Mouse (Mus musculus) ZHBTc4 (cell line): Measurements from ENCODE around the gene Wdsub1.
"Not testable (repeated sequence)": the region's sequence is repeated elsewhere in the genome, so short reads cannot be mapped to it uniquely, and the experiment has no call there.

Experiments used
- DNase-seq: peaks from one replicate; pipeline ENCODE4 v3.0.0-alpha.2; 2011; ENCODE audit warnings: low read depth, low spot score

Wdsub1 gene

DNA sequence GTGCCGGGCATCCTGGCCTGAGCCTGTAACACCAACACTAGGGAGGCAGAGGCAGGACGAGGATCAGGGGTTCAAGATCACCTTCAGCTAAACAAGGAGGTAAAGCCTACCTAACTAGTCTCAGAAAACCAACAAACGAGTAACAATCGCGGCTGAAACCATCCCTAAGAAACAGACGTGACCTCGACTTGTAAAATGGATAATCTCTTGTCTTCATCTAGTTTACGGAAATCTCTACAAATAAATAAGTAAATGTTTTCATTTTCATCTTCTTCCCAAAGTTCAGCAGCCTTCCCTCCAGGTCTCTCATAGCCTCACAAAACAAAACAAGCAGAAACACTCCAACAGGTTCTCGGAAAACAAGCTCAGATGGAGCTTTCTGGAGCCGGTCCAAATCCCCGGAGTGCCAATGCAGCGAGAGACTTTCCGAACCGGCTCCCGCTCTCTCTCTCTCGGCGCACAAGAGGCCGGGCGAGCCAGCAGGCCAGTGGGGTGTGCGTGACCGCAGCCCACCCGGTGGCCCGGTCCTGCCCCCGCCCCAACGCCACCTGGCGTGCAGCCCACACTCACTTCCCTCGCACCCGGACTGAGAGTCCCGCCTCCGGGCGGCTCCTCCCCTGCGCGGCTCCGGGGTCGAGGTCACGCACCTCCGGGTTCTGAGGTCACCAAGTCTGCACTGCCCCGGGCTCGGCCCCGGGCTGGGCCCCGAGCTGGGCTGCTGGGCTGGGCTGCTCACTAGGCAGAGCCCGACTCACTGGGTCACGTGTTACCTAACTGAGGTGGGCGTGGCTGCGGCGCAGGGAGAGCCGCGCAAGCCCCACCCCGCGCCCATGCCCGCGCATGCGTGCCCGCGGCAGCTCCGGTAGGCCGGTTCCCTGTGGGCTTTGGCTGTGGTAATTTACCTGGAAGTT, at the start of gene Wdsub1:
TSS of gene Wdsub1 (minus strand) at position 761 of the 911 bp plus-strand sequence.
- DNase-seq, result peak; percentile 96

GRCm38 (mm10) chr2:59913610-59914009, 31.2 kb upstream of the Wdsub1 start:
- no peak for DNase-seq

- DNase-seq, result no peak
These were observed 25.7 kb upstream of the Wdsub1 start for GRCm38 (mm10) chr2:59908048-59908447.

GRCm38 (mm10) chr2:59904007-59904406, 21.6 kb upstream of the Wdsub1 start:
- DNase-seq, result no peak

DNA sequence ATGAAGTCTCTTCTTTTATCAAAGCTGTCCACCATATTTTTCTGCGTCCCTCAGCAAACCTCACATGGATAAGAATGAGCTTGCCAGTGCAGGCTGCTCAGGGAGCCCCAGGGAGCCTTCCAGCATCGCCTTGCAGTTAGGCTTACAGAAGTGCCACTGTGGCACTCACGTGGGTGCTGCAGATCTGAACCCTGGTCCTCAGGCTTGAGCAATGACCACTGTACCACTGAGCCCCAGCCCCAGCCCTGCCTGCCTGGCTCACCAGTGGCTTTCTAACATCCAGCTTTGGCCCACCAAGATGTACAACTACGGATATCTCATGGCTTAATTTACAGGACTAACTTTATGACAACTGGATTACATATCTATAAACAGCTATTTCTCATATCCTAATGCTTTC, 16.3 kb upstream of the Wdsub1 start:
- no peak for DNase-seq

DNA sequence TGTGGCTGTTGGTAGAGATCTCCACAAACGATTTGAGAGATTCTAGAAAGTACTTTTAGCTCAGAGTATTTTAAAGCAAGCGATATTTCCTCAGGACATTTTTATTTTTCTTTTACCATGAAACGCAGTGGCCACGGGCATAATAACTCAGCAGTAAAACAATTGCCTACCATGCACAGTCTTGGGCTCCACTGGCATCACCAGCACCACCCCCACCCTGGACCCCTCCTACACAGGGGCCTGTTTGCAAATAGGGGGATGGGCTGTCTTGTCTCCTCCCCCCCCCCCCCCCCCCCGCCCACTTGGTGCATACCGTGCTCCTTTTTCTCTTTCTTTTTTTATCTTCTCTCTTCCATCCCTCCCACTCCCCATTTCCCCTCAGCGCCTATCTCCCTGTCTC, 15.7 kb upstream of the Wdsub1 start:
- DNase-seq, result no peak

- no peak for DNase-seq
These were observed 14.4 kb upstream of the Wdsub1 start for GRCm38 (mm10) chr2:59896837-59897236.

- DNase-seq, result no peak
These were observed 14.0 kb upstream of the Wdsub1 start for GRCm38 (mm10) chr2:59896400-59896799.

DNA sequence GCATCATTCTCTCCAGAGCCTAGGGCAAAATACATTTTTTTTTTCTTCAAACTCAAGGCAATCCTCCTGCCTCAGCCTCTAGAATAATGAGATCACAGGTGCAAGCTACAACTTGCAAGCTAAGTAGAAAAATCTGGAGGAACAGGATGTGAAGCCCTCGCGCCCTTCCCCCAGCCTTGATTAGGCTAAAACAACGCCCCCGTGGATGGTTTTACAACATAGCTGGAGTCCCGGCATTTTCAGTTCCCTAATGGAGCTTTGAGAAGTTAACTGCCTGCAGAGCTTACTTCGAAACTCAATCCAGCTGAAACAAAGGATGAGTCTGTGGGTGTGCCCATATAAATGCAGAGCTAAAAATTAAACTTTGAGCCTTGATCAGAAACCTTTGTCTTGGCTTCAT, 7.3 kb upstream of the Wdsub1 start:
- no peak for DNase-seq

GRCm38 (mm10) chr2:59882742-59883281, 421 bp upstream of the Wdsub1 start:
- DNase-seq, result no peak

DNA sequence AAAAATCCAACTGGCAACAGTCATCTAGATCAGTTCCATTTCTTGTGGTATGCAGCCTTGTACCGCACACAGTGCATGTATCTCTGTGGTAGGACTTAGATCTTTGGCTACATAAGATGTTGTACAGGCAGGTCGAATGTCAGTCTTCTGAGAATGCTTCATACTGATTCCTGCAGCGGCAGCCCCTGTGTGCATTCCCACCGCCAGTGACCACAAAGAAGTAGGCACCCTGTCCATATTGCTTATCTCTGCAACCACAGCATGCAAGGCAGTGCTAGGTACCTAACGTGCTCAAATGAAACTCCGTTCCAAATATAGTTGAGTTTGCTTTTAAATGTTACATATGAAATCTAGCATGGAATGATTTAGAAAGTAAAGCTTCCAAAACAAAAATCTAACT, 987 bp downstream of the Wdsub1 start:
- no peak for DNase-seq

DNA sequence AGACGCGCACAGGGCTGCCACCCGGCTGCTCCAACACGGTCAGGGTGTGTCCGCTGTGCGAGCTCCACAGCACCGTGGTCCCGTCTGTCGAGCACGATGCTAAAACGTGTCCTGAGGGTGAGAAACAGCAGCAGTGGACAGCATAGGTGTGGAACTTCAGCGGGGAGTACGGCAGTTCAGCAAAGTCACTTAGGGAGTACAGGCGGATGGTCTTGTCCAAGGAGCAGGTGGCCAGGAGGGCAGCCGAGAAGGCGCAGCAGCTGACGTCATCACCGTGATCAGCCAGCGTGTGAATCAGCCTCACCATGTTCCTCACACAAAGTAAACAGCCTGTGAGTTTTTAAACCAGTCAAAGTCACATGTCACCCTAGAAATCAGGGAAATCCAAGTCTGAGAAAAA, 4.2 kb downstream of the Wdsub1 start:
- peak; percentile 57 for DNase-seq

GRCm38 (mm10) chr2:59877335-59877734, 5.1 kb downstream of the Wdsub1 start:
- DNase-seq, result no peak

- no peak for DNase-seq
These were observed 5.9 kb downstream of the Wdsub1 start for GRCm38 (mm10) chr2:59876482-59876881.

DNA sequence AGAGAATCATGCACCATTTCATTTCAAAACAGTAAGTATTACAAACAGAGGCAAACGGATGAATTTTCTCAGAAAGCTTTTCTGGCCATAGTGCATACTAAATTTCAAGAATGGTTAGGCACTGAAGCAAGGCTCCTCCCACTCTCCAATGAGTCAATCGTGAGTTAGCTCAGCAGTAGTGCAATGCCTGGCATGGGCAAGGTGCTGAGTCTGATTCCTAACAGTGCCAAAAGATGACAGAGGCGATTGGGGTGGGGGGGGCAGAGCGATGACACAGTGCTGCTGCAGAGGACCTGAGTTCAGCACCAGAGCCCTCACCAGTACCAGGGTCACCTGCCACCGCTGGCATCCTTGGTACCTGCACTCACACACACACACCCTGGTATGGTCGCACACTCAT, 11.9 kb downstream of the Wdsub1 start:
- no peak for DNase-seq

GRCm38 (mm10) chr2:59862618-59863017, 19.8 kb downstream of the Wdsub1 start:
- no peak for DNase-seq

DNA sequence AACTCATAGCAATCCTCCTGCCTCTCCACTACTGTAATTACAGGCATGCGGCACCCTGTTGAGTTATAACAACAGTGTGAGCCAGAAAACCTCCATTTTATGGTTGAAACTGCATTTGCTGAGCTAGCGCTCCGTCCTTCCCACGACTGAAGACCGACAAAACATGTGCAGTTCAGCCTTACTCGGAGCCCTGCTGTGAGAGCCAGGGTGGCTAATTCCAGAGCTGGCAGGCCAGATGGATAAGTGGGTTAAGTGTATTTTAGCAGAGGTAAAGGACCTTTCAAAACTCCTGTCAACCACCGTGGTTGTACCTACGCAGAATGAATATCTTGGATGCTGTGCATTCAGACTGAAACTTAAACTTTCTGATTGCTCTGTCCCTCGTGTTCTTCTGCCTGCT, 28.0 kb downstream of the Wdsub1 start:
- no peak for DNase-seq

- DNase-seq, result no peak
These were observed 28.8 kb downstream of the Wdsub1 start for GRCm38 (mm10) chr2:59853543-59853942.

GRCm38 (mm10) chr2:59852916-59853315, 29.5 kb downstream of the Wdsub1 start:
- DNase-seq, result no peak

DNA sequence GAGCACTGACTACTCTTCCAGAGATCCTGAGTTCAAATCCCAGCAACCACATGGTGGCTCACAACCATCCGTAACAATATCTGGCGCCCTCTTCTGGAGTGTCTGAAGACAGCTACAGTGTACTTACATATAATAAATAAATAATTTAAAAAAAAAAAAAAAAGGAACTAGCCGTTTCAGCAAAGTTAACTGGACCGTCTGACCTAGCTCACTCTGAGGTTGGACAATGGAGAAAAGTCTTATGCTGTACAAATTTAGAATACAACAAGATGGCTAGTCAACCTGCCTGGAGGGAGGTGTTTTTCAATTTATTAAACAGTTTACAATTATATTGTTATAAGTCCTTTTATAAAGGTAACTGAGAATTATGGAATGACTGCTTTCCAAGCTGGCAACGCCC, 30.5 kb downstream of the Wdsub1 start:
- DNase-seq, result not testable (repeated sequence)

- DNase-seq, result no peak
These were observed 38.5 kb downstream of the Wdsub1 start for GRCm38 (mm10) chr2:59843848-59844247.

GRCm38 (mm10) chr2:59843156-59843555, 39.2 kb downstream of the Wdsub1 start:
- peak; percentile 45 for DNase-seq

DNA sequence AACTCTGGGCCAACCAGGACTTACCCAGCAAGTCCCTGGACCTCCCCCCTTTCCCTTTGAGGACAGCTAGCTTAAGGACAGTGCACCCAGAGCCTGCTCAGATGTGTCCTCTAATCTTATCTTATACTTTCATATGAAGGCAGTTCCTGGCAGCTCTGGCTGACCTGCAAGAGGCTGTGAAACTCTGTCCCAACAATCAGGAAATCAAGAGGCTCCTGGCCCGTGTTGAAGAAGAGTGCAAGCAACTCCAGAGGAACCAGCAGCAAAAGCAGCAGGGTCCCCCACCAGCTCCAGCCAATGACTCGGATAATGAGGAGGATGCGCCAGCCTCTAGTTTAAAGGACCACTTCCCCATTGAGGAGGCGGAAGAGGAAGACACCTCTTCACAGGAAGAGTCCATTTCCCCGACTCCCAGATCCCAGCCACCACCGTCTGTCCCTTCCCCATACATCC, 39.8 kb downstream of the Wdsub1 start:
- no peak for DNase-seq
